Mouse (Mus musculus) small intestine, adult 2 months (tissue): ENCODE measurements around the gene Xrcc5.

Experiments used
- CTCF ChIP-seq: fragments of 200-500 bp; IDR thresholded peaks from 2 replicates; pipeline ENCODE4 v1.5.1; 2012; ENCODE audit warnings: low read depth, mild to moderate bottlenecking, control low read depth, inconsistent platforms, low read length, moderate library complexity, mixed read lengths; ENCODE audit not compliant: insufficient replicate concordance, insufficient read length; ENCODE audit errors: extremely low read depth
- POLR2A ChIP-seq: fragments of 200-500 bp; IDR thresholded peaks from 2 replicates; pipeline ENCODE4 v1.6.1; 2012; ENCODE audit warnings: low read depth, mild to moderate bottlenecking, control low read depth, inconsistent platforms, low read length, moderate library complexity

GRCm38 (mm10) chr1:72439146-72439545 lies 131.9 kb downstream of the Xrcc5 start:
- TF ChIP-seq POLR2A (no peak), CTCF (no peak)
